Mouse (Mus musculus) frontal cortex, postnatal 14 days (tissue): ENCODE measurements at regions not wholly inside any gene's neighbourhood (a gene's known extent, or its start where the extent isn't known, plus 50 kb on each side); places are given as distances from the start of the nearest gene placed in this dataset.

Experiments used
- DNase-seq, 2 experiments: peaks; one replicate each; pipeline ENCODE4 v3.0.0; 2022; ENCODE audit warnings: low spot score in 2 of 2

GRCm38 (mm10) chr1:19754346-19754745 is 545.6 kb downstream of the Tfap2b start:
- DNase-seq = no peak

- DNase-seq = no peak
Measured at GRCm38 (mm10) chr1:19757921-19758436, 549.3 kb downstream of the Tfap2b start.

- DNase-seq = no peak
Measured at GRCm38 (mm10) chr1:19766879-19767278, 558.2 kb downstream of the Tfap2b start.

GRCm38 (mm10) chr1:19772266-19772665 is 563.6 kb downstream of the Tfap2b start:
- no peak for DNase-seq

GRCm38 (mm10) chr1:19774502-19774901 is 565.8 kb downstream of the Tfap2b start:
- DNase-seq = no peak

- no peak for DNase-seq
Measured at GRCm38 (mm10) chr1:19777542-19777941, 568.8 kb downstream of the Tfap2b start.

GRCm38 (mm10) chr1:19786971-19787370 is 578.3 kb downstream of the Tfap2b start:
- no peak for DNase-seq

GRCm38 (mm10) chr1:19794124-19794523 is 585.4 kb downstream of the Tfap2b start:
- no peak for DNase-seq

- DNase-seq = no peak
Measured at GRCm38 (mm10) chr1:19825887-19826286, 617.2 kb downstream of the Tfap2b start.

- no peak for DNase-seq
Measured at GRCm38 (mm10) chr1:19826455-19827366, 618.0 kb downstream of the Tfap2b start.

- DNase-seq = peak; percentile 4 to 10
Measured at GRCm38 (mm10) chr1:19849918-19850317, 641.2 kb downstream of the Tfap2b start.

- no peak for DNase-seq
Measured at GRCm38 (mm10) chr1:19857250-19857649, 648.5 kb downstream of the Tfap2b start.

- DNase-seq = no peak
Measured at GRCm38 (mm10) chr1:19868478-19868877, 659.8 kb downstream of the Tfap2b start.

- DNase-seq = no peak
Measured at GRCm38 (mm10) chr1:19881193-19881592, 672.5 kb downstream of the Tfap2b start.

GRCm38 (mm10) chr1:19899426-19899825 is 690.7 kb downstream of the Tfap2b start:
- DNase-seq = no peak

GRCm38 (mm10) chr1:19899889-19900310 is 691.2 kb downstream of the Tfap2b start:
- no peak for DNase-seq

- DNase-seq = no peak
Measured at GRCm38 (mm10) chr1:19900983-19901531, 692.3 kb downstream of the Tfap2b start.

GRCm38 (mm10) chr1:19912194-19912846 is 703.6 kb downstream of the Tfap2b start:
- no peak for DNase-seq

- DNase-seq = no peak
Measured at GRCm38 (mm10) chr1:19918762-19919161, 699.1 kb downstream of the Pkhd1 start.

- no peak for DNase-seq
Measured at GRCm38 (mm10) chr1:19927192-19927591, 690.7 kb downstream of the Pkhd1 start.

- DNase-seq = no peak
Measured at GRCm38 (mm10) chr1:19927736-19928327, 690.0 kb downstream of the Pkhd1 start.
